Mouse (Mus musculus) frontal cortex, postnatal 10 days (tissue): ENCODE measurements around the gene Stambp.
"Not testable (repeated sequence)": the region's sequence is repeated elsewhere in the genome, so short reads cannot be mapped to it uniquely, and the experiment has no call there.

Source experiments
- DNase-seq, 2 experiments: peaks; one replicate each; pipeline ENCODE4 v3.0.0; 2022; ENCODE audit warnings: low spot score in 2 of 2, mixed read lengths in 1 of 2

Stambp gene

DNA sequence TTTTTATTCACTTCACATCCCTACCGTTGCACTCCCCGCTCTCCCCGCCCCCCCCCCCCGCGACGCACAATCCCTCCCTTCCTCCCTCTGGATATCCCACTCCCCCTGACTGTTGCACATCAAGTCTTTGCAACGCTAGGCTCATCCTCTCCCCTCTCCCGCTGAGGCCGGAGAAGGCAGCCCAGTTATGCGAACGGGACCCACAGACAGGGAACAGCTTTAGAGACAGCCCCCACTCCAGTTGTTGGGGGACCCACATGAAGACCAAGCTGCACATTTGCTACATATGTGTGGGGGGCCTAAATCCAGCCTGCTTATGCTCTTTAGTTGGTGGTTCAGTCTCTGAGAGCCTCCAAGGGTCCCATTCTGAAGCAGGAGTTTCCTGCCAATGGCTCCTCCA is at the start of gene Stambp:
Gene Stambp (minus strand): TSS at position 59 of the 400 bp plus-strand sequence.
- peak in 1 of 2 experiments; percentile 26 for DNase-seq

DNA sequence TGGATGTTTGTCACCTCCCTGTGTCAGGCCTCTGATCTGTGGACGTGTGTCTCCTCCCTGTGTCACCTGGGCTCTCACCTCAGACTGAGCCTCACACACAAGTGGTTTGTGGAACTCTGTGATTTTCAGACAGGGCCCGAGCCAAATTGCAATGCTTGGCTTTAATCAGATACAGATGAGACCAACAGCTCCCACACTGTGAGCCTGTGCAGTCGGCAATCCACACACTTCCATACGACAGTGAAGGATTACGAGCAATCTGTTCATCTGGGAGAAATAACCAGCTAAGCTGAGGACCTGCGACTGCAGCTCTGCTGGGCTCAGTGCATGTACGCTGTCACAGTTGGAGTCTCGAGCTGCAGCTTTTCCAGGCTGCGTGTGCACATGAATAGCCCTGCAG is 47.4 kb upstream of the Stambp start:
- DNase-seq = no peak

DNA sequence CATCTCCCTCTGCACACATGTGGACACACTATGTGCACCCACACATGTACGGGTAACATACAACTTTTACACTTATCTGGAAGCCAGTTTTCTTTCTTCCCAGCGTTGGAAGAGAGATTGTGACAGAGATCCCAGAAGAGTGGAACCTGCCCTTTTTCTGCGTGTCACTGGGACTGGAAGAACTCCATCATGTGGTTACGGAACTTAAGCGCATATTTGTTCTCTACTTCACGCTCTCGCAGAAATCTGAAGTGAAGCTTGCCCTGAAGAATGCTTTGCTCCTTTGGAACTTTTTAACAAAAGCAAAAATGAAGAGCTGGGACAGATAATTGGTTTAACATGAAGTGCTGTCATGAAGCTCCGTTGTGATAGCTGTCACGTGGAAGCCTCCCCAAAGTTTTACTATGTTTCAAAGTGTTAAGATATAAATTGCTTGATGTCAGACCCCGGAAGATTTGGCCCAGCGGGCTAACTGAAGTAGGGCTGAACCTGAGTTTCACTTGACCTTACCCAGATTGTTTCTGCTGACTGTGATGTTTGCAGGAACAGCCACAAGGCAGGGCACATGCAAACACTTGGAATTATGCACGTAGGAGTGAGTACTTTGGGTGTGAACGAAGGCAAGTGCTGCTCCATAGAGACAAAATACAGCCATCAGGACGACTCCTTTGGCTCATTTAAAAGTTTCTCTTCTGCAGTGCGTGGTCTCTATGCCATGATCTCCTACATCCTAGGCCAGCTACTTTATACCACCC is 45.2 kb upstream of the Stambp start:
- DNase-seq = no peak

DNA sequence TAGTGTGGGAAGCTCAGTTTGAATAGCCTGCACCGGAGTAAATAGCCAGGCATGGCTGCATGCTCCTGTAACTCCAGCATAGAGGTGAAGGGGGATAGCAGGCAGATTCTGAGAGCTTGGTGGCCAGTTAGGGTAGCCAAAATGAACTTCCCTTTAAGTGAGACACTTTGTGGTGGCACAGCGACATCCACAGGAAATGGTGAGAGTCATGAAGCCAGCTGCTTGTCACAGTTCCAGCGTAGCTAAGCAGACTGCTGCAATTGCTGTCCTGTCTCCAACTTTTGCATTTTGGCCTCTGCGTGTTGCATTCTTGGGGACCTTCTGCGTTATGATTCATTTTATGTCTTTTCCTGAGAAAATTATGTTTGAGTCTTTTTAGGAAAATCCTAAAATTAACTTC is 44.0 kb upstream of the Stambp start:
- no peak for DNase-seq

DNA sequence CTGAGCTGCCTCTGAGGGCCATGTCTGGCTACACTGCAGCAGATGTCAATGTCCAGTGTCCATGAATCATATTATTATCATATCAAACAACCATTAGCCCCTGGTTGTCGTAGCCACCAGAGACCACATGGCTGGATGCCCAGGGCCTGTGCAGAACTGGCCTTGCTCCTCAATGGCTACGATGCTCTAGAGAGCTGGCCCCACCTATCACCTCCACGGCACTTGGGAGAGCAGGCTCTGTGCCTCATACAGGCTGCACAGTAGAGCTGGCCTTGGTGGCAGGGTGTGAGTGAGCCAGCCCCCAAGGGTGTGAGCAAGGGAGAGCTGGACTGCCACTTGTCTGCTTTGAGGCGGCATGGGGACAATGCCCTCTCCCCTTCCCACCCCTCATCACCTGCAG is 41.9 kb upstream of the Stambp start:
- no peak for DNase-seq

DNA sequence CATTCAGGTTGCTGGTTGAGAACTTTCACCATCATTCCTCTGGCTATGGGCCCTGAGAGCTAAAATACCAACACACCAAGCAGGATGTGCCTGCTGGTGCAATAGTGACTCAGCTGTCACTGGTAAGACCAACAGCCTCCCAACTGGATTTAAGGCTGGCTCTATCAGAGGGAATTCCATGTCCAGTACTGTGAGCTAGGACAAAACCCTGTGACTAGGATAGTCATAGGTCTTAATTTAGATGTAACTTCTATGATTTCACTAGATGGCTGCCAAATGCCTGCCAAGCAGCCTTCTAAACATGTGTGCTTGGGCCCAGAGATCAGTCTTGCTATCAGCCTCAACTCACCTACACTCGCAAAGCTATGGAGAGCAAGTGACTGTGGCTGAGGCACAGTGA is 40.4 kb upstream of the Stambp start:
- no peak for DNase-seq

DNA sequence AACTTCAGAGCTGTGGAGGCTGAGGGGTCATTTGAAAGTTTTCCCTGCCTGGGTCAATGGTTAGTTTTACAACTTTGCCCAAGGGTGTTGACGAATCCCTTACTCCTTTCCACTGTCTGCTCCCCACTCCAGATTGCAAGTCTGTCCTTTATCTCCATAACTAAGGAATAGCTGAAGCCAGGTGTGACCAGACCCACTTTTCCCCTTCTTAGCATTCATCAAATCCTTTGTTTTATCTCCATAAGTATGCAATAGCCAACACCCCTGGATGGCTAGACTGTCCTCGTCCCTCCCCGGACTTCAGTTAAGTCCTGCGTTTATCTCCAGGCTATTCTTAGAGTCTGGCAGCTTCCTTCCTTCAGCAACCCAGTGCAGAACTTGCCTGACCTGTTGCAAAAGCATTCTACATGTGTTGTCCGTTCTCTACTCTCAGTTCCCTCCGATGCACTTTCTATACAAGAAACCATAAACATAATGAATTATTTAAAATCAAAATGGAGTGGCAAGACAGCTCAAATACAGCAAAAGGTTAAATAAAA is 27.2 kb upstream of the Stambp start:
- no peak for DNase-seq

DNA sequence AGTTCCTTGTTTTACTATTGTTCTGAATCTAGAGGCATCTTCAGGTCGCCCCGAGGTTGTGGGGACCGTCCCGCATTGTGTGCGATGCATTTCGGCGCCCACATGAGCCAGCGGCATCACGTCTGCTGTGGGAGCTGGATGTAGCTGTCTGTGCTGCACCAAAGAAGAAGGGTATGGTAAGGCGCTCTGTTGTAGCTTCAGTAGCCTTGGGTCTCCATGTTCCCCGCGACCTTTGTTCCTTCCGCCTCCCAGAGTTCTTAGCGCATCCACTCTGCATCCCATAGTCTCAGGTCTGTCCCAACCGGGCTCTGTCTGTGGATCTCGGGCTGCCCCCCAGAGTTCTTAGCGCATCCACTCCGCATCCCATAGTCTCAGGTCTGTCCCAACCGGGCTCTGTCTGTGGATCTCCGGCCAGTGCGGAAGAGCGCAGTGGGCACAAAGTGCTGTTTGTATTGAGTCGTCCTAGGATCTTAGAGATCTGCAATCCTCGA is 26.6 kb upstream of the Stambp start:
- DNase-seq = no peak

DNA sequence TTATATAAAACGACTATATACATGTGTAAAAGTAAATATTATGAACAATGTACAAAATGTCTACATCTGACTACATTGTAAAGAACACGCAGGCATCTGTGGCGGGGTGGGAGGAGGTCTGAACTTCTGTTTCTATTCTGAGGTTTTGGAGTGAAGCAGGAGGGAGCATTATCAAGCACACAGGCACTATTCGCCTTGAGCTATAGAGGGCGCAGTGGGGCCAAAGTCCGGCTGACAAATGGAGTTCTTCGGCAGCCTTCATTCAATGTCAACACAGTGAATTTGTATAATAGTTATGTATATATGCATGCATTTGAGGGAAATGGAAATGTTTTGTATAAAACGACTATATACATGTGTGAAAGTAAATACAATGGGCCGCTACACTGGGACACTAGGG is 26.1 kb upstream of the Stambp start:
- DNase-seq = peak in 1 of 2 experiments; percentile 39

DNA sequence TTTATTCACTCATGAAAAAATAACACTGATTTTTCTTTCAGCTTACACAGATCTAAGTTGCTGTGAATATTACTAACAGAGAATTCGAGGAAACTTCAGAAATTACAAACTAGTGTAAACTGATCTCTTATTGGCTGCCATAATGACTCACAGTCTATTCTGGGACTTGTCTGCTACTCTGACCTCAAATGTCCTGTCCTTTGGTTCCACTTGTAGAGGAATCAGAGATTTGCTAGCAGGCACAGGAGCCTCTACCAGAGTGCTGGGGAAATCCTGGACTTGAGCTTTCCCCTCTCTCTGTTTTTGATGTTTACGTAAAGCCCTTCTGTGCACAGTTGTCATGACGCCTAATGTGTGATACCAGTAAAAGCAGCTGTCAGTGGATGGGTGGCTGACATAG is 25.5 kb upstream of the Stambp start:
- no peak for DNase-seq

DNA sequence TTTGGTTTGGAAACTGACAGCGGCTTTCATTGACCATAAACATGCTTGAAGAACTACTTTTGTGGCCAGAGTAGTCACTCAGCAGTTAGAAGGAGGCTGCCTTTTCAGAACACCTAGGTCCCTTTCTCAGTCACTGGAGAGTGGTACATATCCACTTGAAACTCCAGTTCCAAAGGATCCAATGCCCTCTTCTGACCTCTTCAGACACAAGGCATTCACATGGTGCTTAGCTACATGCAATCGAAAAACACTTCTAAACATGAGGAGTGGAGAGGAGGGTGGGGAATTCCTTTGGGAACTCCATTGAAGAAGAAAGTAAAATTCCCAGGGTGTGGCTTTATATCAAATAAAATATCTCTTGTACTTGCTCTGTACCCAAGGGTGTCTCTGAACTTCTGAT is 22.5 kb upstream of the Stambp start:
- DNase-seq = no peak

DNA sequence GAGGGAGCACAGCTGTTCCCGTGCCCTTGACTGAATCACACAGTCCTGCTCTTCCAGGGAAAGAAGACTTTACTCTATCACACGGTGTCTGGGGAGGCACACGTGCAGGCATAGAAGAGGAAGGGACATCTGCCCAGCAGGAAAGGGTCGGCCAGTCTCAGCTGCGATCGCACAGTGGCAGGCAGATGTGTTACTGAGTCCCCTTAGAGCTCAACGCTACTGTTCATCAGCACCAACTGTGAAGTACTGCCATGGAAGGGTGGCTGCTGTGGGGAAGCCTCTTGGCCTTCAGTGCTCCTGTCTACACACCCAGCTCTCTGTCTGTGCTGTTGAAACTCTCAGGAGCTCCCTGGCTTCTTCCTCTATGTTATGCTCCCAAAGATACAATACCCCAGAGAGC is 21.4 kb upstream of the Stambp start:
- no peak for DNase-seq

DNA sequence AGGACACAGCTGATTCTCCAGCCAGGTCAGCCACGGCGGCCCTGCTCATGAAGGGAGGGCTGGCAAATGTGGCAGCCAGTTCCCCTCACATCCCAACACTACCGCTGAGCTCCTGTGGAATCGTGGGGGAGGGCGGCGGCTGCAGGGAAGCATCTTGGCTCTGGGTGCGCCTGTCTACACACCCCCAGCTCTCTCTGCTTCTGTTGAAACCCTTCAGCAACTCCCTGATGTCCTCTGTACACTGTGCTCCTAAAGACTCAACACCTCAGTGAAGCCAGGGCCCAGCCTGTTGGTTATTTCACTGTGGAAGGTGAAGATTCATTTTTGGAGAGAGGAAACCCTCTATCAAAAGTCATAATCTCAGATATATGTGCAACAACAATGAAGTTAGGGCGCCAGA is 19.5 kb upstream of the Stambp start:
- DNase-seq = no peak

DNA sequence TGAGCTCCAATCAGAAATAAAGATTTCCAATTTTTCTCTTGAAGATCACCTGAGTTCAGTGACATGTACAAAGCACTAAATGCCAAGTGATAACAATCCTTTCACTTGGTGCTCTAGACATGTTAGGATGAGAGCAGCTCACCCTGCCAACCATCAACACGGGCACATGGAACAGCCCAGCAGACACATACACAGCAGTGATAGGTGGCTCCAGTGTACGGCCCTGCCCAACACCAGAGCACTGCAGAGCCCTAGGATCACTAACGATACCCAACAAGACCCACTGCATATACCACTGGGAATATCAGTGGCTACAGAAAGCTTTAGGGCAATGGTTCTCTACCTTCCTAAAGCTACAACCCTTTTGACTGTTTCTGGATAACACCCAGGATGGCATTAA is 17.8 kb upstream of the Stambp start:
- DNase-seq = no peak

DNA sequence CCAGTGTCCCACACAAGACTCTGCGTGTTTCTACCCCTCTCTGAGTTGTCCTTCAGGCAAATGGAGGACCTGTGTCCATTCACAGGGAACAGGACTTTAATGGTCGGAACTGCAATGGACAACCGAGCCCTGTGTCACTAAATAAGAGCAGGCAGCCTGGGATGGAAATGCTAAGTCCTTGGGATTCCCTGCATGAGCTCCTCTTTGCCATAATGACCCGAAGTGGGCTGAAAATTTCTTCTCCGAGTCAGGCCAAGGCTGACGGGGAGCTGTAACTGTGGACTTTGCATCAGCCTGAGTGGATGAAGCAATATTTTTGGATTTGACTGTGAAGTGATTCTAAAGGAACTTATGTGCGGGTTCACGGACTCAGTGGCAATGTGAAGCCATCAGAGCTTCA is 14.7 kb upstream of the Stambp start:
- not testable (repeated sequence) for DNase-seq

DNA sequence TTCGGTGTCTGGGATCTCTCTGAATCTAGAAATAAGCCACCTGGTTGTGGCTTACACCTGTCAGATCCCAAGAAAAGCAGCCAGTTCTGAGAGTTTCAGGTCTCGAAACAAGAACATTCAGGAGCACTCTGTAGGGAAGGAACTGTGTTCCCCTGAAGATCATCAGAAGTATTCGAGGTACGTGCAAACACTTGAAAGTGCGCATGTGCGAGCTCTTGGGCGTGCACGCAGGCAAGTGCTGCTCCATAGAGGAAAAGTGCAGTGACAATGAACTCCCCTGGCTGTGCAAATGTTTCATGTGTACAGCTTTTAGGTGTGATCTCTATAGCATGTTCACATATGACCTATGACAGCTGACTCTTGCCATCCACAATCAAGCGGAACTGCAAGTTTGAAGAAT is 12.8 kb upstream of the Stambp start:
- DNase-seq = not testable (repeated sequence)

DNA sequence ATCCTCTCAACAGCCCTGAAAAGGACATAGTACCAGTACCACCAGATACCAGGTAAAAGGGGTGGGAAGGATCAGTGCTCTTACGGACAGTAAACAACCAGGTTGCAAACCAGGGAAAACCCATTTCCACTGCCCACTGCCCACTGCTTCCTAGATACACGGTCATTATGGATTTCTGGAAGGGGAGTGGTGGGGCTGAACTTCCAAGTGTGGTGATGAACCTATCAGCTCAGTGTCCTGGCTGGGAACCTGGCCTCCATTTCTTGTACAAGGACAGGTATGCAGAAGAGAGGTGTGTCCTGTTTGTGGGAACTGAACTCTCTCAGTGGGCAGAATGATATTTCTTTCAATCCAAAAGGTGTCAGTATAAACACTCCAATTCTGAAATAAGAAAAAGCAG is 11.1 kb upstream of the Stambp start:
- DNase-seq = no peak

DNA sequence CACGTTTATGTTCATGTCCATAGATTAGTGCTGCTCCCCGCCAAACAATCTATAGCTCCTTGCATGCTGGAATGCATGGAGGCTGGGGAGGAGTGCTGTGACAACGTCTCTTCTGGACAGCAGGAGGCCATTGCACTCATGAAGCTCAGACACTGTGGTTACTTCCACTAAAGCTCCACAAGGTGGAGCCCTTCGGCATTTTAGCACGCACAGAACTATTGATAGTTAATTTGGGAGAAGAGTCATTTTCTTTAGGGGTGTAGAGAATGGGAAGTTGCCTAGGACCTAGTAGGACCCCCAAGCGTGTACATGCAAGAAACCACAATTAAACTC is 10.4 kb upstream of the Stambp start:
- DNase-seq = no peak

DNA sequence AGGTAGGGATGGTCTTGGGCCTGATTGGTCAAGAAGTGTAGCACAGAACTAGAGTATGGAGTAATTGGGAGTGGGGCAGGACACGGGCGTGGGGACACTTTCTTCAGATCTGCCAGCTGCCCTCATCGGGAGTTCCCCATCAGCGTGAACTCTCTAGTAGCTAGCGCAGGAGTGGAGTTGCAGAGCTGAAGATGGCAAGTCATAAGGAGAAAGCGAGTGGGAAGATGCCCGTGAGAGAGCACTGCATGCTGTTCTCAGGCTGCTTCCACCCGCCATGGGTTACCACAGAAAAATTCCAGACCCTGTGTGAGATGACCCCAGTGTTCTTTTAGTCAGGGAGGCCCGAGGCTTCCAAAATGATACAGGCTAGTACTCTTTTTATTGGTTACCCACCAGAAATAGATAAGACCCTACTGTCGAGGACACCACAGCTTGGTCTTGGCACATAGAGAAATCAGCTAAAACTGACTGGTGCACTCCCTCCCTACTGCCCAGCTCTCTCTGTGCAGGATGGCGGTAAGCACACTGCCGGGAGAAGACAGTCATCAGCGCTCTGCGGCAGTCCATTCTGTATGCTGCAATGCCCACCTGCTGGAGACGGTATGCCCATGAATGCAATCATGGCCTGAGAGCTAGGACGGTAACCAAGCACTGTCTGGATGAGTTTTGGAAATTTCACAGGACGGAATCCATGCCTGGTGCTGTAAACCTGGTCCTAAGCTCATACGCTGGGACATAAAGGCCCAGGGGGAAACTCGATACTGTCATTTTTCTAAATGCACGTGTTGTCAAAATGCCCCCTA is 9.8 kb upstream of the Stambp start:
- DNase-seq = no peak

DNA sequence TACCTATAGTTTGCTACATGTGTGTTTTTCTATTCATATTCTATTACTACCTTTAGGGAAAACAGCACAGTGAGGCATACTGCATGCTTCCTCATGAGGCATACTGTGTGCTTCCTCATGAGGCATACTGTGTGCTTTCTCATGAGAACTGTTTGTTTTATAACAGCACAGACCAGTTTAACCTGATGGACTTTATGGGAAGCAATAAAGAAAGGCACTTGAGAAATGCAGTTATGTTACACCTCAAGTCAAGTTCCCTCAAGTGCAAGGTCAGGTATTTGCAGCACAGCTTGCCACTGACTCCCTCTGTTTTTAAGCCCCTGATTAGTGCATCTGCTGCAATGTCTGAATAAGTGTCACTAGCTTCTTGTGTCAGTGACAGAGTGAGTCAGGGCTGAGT is 5.0 kb upstream of the Stambp start:
- DNase-seq = no peak

DNA sequence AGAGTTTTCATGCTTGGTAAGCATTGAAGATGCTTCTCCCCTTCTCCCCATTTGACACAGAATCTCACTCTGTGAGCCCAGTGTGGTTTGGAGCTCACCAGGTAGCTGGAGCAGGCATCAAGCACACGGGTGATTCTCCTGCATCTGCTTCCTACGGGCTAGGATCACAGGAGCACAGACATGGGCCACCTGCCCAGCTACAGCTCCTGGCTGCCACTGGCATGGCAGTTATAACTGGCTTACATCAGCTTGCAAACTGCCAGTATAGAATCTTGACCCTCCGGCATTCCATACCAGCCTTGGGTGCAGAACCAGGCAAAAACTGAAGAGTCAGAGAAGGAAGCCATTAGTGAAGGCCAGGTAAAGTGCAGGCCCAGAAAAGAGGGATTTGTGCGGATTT is 3.1 kb upstream of the Stambp start:
- no peak for DNase-seq

DNA sequence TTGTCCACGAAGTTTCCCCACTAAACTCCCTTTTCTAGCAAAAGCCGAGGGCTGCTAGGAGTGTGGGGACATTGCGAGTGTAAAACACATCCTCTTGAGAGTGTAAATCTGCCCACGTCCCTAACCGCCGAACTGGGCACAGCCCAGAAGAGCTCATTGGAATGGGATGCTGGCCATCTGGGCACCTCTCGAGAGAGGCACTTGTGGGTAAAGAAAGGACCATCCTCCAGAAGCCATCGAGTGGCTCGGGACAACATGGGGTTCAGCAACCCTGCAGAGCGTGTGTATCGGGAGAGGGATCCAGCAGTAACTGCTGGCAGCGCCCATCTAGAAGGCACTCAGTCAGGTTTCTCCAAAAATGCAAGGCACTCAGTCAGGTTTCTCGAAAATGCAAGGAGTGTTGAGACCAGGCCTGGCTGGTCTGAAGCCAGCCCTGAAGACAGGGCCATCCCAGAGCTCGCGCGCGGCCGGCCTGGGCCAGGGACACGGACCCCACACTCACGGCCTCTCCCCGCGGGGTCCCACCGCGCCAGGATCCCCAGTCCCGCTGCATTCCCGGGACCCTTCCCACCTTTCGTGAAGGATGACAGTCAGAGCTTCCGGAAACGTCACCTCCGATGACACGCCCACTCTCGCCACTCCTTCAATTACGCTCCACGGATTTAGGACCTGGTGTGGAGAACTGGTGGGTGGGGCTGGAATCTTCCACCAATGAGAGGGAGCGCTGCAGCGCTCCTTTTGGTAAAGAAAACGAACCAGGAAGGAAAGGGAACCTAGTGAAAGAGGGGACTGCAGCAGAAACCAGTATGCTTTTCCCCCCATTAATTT is 475 bp downstream of the Stambp start:
- peak; percentile 89 to 91 for DNase-seq
